Mouse (Mus musculus) Muller cell, postnatal 12 days (primary cell): ENCODE measurements at regions not wholly inside any gene's neighbourhood (a gene's known extent, or its start where the extent isn't known, plus 50 kb on each side); places are given as distances from the start of the nearest gene placed in this dataset.

ENCODE experiments used
- DNase-seq: peaks from one replicate; pipeline ENCODE4 v3.0.0-alpha.2; 2015; ENCODE audit errors: inconsistent ontology term

GRCm38 (mm10) chr2:48223084-48223799 lies 590.7 kb upstream of the Acvr2a start:
- DNase-seq, result no peak

- DNase-seq, result no peak
These were observed 563.7 kb upstream of the Acvr2a start for GRCm38 (mm10) chr2:48250174-48250573.

GRCm38 (mm10) chr2:48260299-48260698 lies 553.6 kb upstream of the Acvr2a start:
- DNase-seq, result no peak
